Mouse (Mus musculus) stomach, embryonic 16.5 days (tissue): ENCODE measurements around the gene Dop1a. TPM values are rescaled to one million over a fixed set of nuclear protein-coding genes. Genes with fewer than 3 reads are reported as not detected.
"Not testable (repeated sequence)": the region's sequence is repeated elsewhere in the genome, so short reads cannot be mapped to it uniquely, and the experiment has no call there.

ENCODE experiments used
- ATAC-seq: fragments of 200-750 bp; cut with Nextera tagmentation; 2 replicates; pipeline ENCODE4 v1.8.0; 2017; ENCODE audit warnings: moderate number of reproducible peaks, moderate TSS enrichment; ENCODE audit not compliant: insufficient read depth, low FRiP score
- H3K27ac ChIP-seq: fragments of 300-500 bp; sonication (generic); 2 replicates; pipeline ENCODE4 v1.5.1; 2014; ENCODE audit warnings: low read length
- H3K27me3 ChIP-seq: fragments of 300-500 bp; sonication (generic); 2 replicates; pipeline ENCODE4 v1.6.1; 2014; ENCODE audit warnings: low read length, control low read depth, mixed read lengths; ENCODE audit not compliant: control insufficient read depth, insufficient read depth
- H3K36me3 ChIP-seq: fragments of 300-500 bp; sonication (generic); 2 replicates; pipeline ENCODE4 v1.6.1; 2014; ENCODE audit warnings: low read length; ENCODE audit not compliant: control insufficient read depth, insufficient read depth
- H3K4me1 ChIP-seq: fragments of 300-500 bp; sonication (generic); 2 replicates; pipeline ENCODE4 v1.6.1; 2014; ENCODE audit warnings: low read length, control low read depth, mixed read lengths; ENCODE audit not compliant: control insufficient read depth, insufficient read depth
- H3K4me2 ChIP-seq: fragments of 300-500 bp; sonication (generic); 2 replicates; pipeline ENCODE4 v1.6.1; 2014; ENCODE audit warnings: low read depth, low read length, mixed read lengths
- H3K4me3 ChIP-seq: fragments of 300-500 bp; sonication (generic); replicated peaks from 2 replicates; pipeline ENCODE4 v1.5.1; 2014; ENCODE audit warnings: mild to moderate bottlenecking, low read length
- H3K9ac ChIP-seq: fragments of 300-500 bp; sonication (generic); 2 replicates; pipeline ENCODE4 v1.6.1; 2014; ENCODE audit warnings: low read length
- H3K9me3 ChIP-seq: fragments of 300-500 bp; sonication (generic); replicated peaks from 2 replicates; pipeline ENCODE4 v1.6.1; 2016; ENCODE audit warnings: low read length, control low read depth; ENCODE audit not compliant: control insufficient read depth
- WGBS: fragments of 180-500 bp; shearing (Covaris S2); extraction: QIAGEN DNeasy Blood & Tissue Kit; methylation state at CpG from one replicate; pipeline ENCODE4 v1.1.7; 2014; 5-methylcytosine and 5-hydroxymethylcytosine counted together
- polyA plus RNA-seq: library from polyadenylated mRNA; unstranded; fragments of >200 nt; fragmentation: Nextera tagmentation; extraction: Ambion mirVana; gene quantifications from 2 replicates; pipeline ENCODE4 v1.2.1, GENCODE M21; 2015

Gene Dop1a
- polyA plus RNA-seq, 1 experiment from 2014 or later = 16.1 TPM

- ATAC-seq = no peak
These were observed 116.8 kb downstream of the Dop1a start for GRCm38 (mm10) chr9:86583740-86584139.

GRCm38 (mm10) chr9:86587019-86587795 is 120.3 kb downstream of the Dop1a start:
- no peaks in the 10 kb centered on the region for H3K36me3 ChIP-seq
- H3K4me1 ChIP-seq = no peaks in the 10 kb centered on the region
- no peak for ATAC-seq
- no peak overlapping the region for H3K27ac ChIP-seq
- no peak overlapping the region for H3K4me3 ChIP-seq
- no peak overlapping the region for H3K4me2 ChIP-seq
- H3K9ac ChIP-seq = no peak overlapping the region
- WGBS = 87% methylated on average over 11 of the region's 11 CpGs
- H3K9me3 ChIP-seq = no peaks in the 10 kb centered on the region
- H3K27me3 ChIP-seq = no peaks in the 10 kb centered on the region

More at GRCm38 (mm10) chr9:86583740-86584139, 116.8 kb downstream of the Dop1a start:
- H3K4me3 ChIP-seq = no peak overlapping the region
- H3K36me3 ChIP-seq = no peaks in the 10 kb centered on the region
- 50% methylated on average over 3 of the region's 3 CpGs for WGBS
- no peaks in the 10 kb centered on the region for H3K9me3 ChIP-seq
- H3K9ac ChIP-seq = no peak overlapping the region
- H3K4me2 ChIP-seq = no peak overlapping the region
- no peak overlapping the region for H3K27ac ChIP-seq
- H3K4me1 ChIP-seq = no peaks in the 10 kb centered on the region
- no peaks in the 10 kb centered on the region for H3K27me3 ChIP-seq

- 75% methylated on average over 19 of the region's 19 CpGs for WGBS
- H3K27me3 ChIP-seq = no peaks in the 10 kb centered on the region
- no peak overlapping the region for H3K4me3 ChIP-seq
- no peaks in the 10 kb centered on the region for H3K9me3 ChIP-seq
- no peaks in the 10 kb centered on the region for H3K36me3 ChIP-seq
- H3K9ac ChIP-seq = no peak overlapping the region
- no peak overlapping the region for H3K27ac ChIP-seq
- ATAC-seq = no peak
- H3K4me2 ChIP-seq = no peak overlapping the region
- H3K4me1 ChIP-seq = no peaks in the 10 kb centered on the region
These were observed 126.0 kb downstream of the Dop1a start for GRCm38 (mm10) chr9:86592676-86593668.

GRCm38 (mm10) chr9:86594357-86594767 is 127.4 kb downstream of the Dop1a start:
- H3K4me3 ChIP-seq, ATAC-seq, H3K9ac ChIP-seq, H3K27ac ChIP-seq, H3K9me3 ChIP-seq, H3K36me3 ChIP-seq, H3K27me3 ChIP-seq, H3K4me2 ChIP-seq, H3K4me1 ChIP-seq: not testable (repeated sequence)
- WGBS = 52% methylated on average over 9 of the region's 10 CpGs

- not testable (repeated sequence) for ATAC-seq, H3K4me2 ChIP-seq
These were observed 130.0 kb downstream of the Dop1a start for GRCm38 (mm10) chr9:86596983-86597382.

GRCm38 (mm10) chr9:86599723-86600303 is 132.9 kb downstream of the Dop1a start:
- Histone ChIP-seq H3K4me3 (no peak overlapping the region), H3K27me3 (no peaks in the 10 kb centered on the region), H3K4me1 (no peaks in the 10 kb centered on the region), H3K9me3 (no peaks in the 10 kb centered on the region), H3K27ac (no peak overlapping the region), H3K36me3 (no peaks in the 10 kb centered on the region), H3K4me2 (no peak overlapping the region), H3K9ac (no peak overlapping the region)
- ATAC-seq = no peak
- WGBS = 36% methylated on average over 8 of the region's 8 CpGs

More at GRCm38 (mm10) chr9:86596983-86597382, 130.0 kb downstream of the Dop1a start:
- not testable (repeated sequence) for H3K4me1 ChIP-seq, H3K4me3 ChIP-seq, H3K9me3 ChIP-seq, H3K27ac ChIP-seq, H3K9ac ChIP-seq, H3K27me3 ChIP-seq, H3K36me3 ChIP-seq

Other genes with a start within 250 kb of the Dop1a start
- gene Ube2cbp, start 2.2 kb upstream of the Dop1a start, polyA plus RNA-seq = 3.9 and 4.4 TPM in 2 replicates
- gene Pgm3, start 104.7 kb downstream of the Dop1a start, polyA plus RNA-seq = 34.0 and 36.9 TPM in 2 replicates
- gene Rwdd2a, start 104.8 kb downstream of the Dop1a start, polyA plus RNA-seq = 2.4 TPM in 2 replicates
- gene Me1, start 228.8 kb downstream of the Dop1a start, polyA plus RNA-seq = 26.6 and 39.2 TPM in 2 replicates